Mouse (Mus musculus) stomach, embryonic 14.5 days (tissue): Measurements from ENCODE around the gene Gnai2. TPM values are rescaled to one million over a fixed set of nuclear protein-coding genes. Genes with fewer than 3 reads are reported as not detected.
A peak's percentile ranks its signal among the peaks of the same experiment; 100 is the strongest.

Experiments
- ATAC-seq: fragments of 200-750 bp; cut with Nextera tagmentation; 2 replicates; pipeline ENCODE4 v1.8.0; 2017; ENCODE audit warnings: low read depth, moderate TSS enrichment; ENCODE audit not compliant: insufficient number of reproducible peaks, insufficient read depth, low FRiP score
- H3K27ac ChIP-seq: fragments of 300-500 bp; sonication (generic); 2 replicates; pipeline ENCODE4 v1.5.1; 2014; ENCODE audit warnings: mild to moderate bottlenecking, low read length, moderate library complexity, mixed read lengths
- H3K27me3 ChIP-seq: fragments of 300-500 bp; sonication (generic); 2 replicates; pipeline ENCODE4 v1.6.1; 2014; ENCODE audit warnings: low read length, control low read depth, mixed read lengths; ENCODE audit not compliant: control insufficient read depth, insufficient read depth
- H3K36me3 ChIP-seq: fragments of 300-500 bp; sonication (generic); 2 replicates; pipeline ENCODE4 v1.6.1; 2014; ENCODE audit warnings: mild to moderate bottlenecking, control low read depth, low read length, moderate library complexity, mixed read lengths; ENCODE audit not compliant: control insufficient read depth, insufficient read depth
- H3K4me1 ChIP-seq: fragments of 300-500 bp; sonication (generic); 2 replicates; pipeline ENCODE4 v1.6.1; 2014; ENCODE audit warnings: low read length, control low read depth, mixed read lengths; ENCODE audit not compliant: control insufficient read depth, insufficient read depth
- H3K4me2 ChIP-seq: fragments of 300-500 bp; sonication (generic); replicated peaks from 2 replicates; pipeline ENCODE4 v1.6.1; 2014; ENCODE audit warnings: low read depth, low read length, control low read depth
- H3K4me3 ChIP-seq: fragments of 300-500 bp; sonication (generic); 2 replicates; pipeline ENCODE4 v1.5.1; 2014; ENCODE audit warnings: low read depth, low read length, control low read depth
- H3K9ac ChIP-seq: fragments of 300-500 bp; sonication (generic); replicated peaks from 2 replicates; pipeline ENCODE4 v1.6.1; 2014; ENCODE audit warnings: low read depth, mild to moderate bottlenecking, control low read depth, low read length, moderate library complexity, mixed read lengths
- H3K9me3 ChIP-seq: fragments of 300-500 bp; sonication (generic); 2 replicates; pipeline ENCODE4 v1.6.1; 2016; ENCODE audit warnings: low read depth, low read length, control low read depth; ENCODE audit not compliant: control insufficient read depth
- WGBS: fragments of 180-500 bp; shearing (Covaris S2); extraction: QIAGEN DNeasy Blood & Tissue Kit; methylation state at CpG from one replicate; pipeline ENCODE4 v1.1.7; 2014; 5-methylcytosine and 5-hydroxymethylcytosine counted together
- polyA plus RNA-seq: library from polyadenylated mRNA; unstranded; fragments of >200 nt; fragmentation: Nextera tagmentation; extraction: Ambion mirVana; gene quantifications from 2 replicates; pipeline ENCODE4 v1.2.1, GENCODE M21; 2014

The Gnai2 gene
- polyA plus RNA-seq, 1 experiment from 2014 or later = 359 TPM

DNA sequence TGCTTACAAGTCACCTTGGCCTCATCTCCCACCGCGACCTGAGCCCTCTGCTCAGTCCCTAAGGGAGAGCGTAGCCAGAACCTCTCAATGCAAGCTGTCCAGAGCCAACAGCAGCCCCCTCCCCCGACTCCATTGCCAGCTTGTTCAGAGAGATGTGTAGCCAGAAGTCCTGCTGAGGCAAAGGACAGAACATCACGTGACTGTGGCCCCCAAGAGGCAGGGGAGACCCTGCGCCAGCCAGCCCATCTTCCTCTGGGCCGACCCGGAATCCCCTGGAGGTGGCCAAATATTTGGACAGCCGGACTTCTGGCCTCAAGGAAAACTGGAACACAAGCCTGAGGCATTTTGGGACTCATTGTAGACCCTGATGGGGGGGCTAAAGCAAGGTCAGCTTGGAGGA, 28.4 kb upstream of the Gnai2 start:
- Histone ChIP-seq H3K27ac (no peak overlapping the region), H3K4me2 (no peak overlapping the region), H3K36me3 (no peaks in the 10 kb centered on the region), H3K27me3 (no peaks in the 10 kb centered on the region), H3K9me3 (no peaks in the 10 kb centered on the region), H3K9ac (no peak overlapping the region), H3K4me1 (peaks cover 17% of the 10 kb centered on the region), H3K4me3 (no peak overlapping the region)
- no peak for ATAC-seq
- WGBS = 66% methylated on average over 9 of the region's 9 CpGs

DNA sequence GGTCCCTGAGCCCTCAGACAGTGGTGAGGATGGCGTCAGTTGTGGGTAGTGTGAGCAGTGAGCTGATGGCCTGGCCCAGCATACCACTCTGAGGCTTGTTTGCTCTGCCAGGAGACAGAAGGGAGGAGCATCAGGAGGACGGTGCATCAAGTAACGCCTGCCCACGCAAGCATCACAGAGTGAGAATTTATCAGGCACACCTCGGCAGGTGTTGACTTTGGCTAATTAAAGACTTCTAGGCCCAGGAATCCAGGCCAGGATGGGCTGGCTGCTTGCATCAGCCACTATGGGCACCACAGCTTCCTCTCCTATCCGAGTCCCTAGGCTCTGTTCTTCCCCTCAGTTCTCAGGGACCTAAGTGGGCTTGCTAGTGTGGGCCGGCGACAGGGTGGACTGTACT, 27.2 kb upstream of the Gnai2 start:
- Histone ChIP-seq H3K4me2 (no peak overlapping the region), H3K27me3 (no peaks in the 10 kb centered on the region), H3K36me3 (no peaks in the 10 kb centered on the region), H3K4me1 (peaks cover 8% of the 10 kb centered on the region), H3K4me3 (no peak overlapping the region), H3K27ac (no peak overlapping the region), H3K9me3 (no peaks in the 10 kb centered on the region), H3K9ac (no peak overlapping the region)
- ATAC-seq = no peak
- 69% methylated on average over 8 of the region's 8 CpGs for WGBS

DNA sequence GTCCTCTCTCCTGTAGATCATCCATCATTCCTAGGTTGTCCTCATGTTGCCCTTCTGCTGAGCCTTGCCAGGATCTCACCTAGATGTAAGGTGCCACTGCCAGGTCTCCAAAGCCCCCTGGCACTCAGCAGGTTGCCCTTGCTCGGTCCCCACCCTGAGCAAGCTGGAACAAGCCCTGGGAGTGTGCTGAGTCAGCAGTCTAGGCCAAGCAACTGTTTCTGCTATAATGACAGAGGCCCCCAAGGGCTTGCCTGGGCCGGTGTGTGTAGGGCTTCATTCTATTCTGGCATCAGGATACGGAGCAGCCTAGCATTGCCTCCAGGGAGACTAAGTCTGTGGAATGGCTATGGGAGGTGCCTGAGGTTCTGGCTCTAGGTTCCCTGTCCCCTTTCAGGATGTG, 25.6 kb upstream of the Gnai2 start:
- no peaks in the 10 kb centered on the region for H3K27me3 ChIP-seq
- H3K4me1 ChIP-seq = no peaks in the 10 kb centered on the region
- H3K27ac ChIP-seq = no peak overlapping the region
- no peaks in the 10 kb centered on the region for H3K36me3 ChIP-seq
- no peaks in the 10 kb centered on the region for H3K9me3 ChIP-seq
- no peak overlapping the region for H3K4me2 ChIP-seq
- no peak for ATAC-seq
- no peak overlapping the region for H3K4me3 ChIP-seq
- 49% methylated on average over 3 of the region's 3 CpGs for WGBS
- H3K9ac ChIP-seq = no peak overlapping the region

DNA sequence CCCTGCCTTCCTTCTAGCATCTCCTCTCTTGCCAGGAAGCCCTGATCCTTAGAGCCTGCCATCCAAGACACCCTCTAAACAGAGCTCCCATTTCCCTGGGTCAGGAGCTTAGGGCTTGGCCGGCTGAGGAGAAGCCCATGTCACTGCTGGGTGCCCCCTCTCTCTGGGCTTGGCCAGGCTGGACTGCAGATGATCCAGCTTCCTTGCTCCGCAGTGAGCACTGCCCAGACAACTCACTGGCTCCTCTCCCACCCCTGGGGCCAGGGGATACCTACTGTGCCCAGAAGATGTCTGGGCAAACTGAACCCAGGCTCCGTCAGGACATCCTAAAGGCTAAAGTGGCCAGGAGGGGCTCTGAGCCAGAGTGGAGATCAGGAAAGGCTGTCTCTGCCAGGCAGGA, 24.8 kb upstream of the Gnai2 start:
- Histone ChIP-seq H3K4me3 (no peak overlapping the region), H3K4me2 (no peak overlapping the region), H3K9me3 (no peaks in the 10 kb centered on the region), H3K27me3 (no peaks in the 10 kb centered on the region), H3K4me1 (no peaks in the 10 kb centered on the region), H3K27ac (peak overlapping the region; percentile 21; the same call in 1 of the 2 replicates), H3K9ac (no peak overlapping the region), H3K36me3 (no peaks in the 10 kb centered on the region)
- no peak for ATAC-seq
- WGBS = 87% methylated on average over 3 of the region's 3 CpGs

DNA sequence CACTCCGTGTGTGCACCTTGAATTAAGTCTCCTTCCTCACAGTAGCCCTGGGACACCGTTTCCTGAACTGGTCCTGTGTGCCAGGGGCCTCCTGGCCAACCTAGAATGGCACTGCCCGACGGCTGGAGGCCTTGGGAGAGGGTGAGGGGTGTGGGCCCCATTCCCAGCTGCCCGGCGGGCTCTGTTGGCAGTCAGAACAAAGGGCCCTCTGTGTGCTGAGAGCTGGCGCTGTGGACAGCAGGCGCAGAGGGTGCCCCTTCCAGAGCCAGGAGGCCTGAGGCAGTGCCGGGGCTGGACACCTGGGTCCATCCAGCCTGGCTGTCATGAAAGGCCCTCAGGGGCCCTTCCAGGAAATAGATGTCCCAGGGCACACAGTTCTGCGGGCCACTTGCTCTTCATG, 24.4 kb upstream of the Gnai2 start:
- no peak overlapping the region for H3K27ac ChIP-seq
- no peak; the same call in 1 of the 2 replicates for ATAC-seq

DNA sequence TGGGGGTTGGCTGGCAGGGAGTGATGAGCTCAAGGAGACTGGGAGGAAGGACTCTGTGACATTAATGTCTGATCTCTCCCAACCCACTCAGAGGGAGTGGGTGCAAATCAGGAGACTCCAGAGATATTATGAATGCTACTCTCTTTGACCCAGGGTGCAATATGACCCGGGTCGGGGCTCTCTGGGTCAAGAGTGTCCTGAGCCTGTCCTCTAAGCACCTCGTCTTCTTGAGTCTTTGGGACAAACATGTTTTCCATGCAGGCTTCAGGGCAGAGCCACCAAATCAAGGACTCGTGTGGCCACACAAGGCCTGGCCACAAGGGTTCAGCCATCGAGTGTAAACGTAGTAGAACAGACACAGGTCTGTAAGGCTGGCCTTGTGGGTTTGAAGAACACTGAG, 22.9 kb upstream of the Gnai2 start:
- H3K9me3 ChIP-seq = no peaks in the 10 kb centered on the region
- no peak overlapping the region for H3K4me3 ChIP-seq
- H3K4me2 ChIP-seq = no peak overlapping the region
- no peaks in the 10 kb centered on the region for H3K36me3 ChIP-seq
- no peaks in the 10 kb centered on the region for H3K4me1 ChIP-seq
- H3K27ac ChIP-seq = no peak overlapping the region
- 80% methylated on average over 6 of the region's 6 CpGs for WGBS
- ATAC-seq = no peak
- H3K9ac ChIP-seq = no peak overlapping the region
- no peaks in the 10 kb centered on the region for H3K27me3 ChIP-seq

More for the DNA sequence above, 24.4 kb upstream of the Gnai2 start:
- Histone ChIP-seq H3K4me1 (no peaks in the 10 kb centered on the region), H3K36me3 (no peaks in the 10 kb centered on the region), H3K4me3 (no peak overlapping the region), H3K27me3 (no peaks in the 10 kb centered on the region), H3K4me2 (no peak overlapping the region), H3K9me3 (no peaks in the 10 kb centered on the region), H3K9ac (no peak overlapping the region)
- 83% methylated on average over 10 of the region's 10 CpGs for WGBS

DNA sequence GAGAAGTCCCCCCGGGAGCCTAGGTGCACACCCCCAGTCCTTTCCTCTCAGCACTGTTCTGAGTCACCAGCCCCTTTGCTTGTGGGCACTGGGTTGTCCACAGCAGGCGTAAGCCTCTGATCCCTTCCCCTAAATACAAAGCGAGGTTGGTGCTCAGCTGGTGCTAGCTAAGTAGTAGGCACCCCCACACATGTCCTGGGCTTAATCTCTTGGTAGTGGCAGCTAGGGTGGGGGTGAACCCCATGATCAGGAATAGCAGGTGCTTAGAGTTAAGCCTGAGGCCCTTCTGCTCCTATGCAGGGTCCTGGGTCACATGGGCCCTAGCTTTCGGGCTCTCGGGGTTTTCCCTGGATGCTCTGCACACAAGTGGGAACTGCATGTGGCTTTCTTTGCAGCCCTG, 22.0 kb upstream of the Gnai2 start:
- Histone ChIP-seq H3K36me3 (no peaks in the 10 kb centered on the region), H3K9me3 (no peaks in the 10 kb centered on the region), H3K4me1 (no peaks in the 10 kb centered on the region), H3K27ac (no peak overlapping the region), H3K9ac (no peak overlapping the region), H3K4me2 (no peak overlapping the region), H3K4me3 (no peak overlapping the region), H3K27me3 (no peaks in the 10 kb centered on the region)
- 90% methylated on average over 5 of the region's 5 CpGs for WGBS
- ATAC-seq = no peak

DNA sequence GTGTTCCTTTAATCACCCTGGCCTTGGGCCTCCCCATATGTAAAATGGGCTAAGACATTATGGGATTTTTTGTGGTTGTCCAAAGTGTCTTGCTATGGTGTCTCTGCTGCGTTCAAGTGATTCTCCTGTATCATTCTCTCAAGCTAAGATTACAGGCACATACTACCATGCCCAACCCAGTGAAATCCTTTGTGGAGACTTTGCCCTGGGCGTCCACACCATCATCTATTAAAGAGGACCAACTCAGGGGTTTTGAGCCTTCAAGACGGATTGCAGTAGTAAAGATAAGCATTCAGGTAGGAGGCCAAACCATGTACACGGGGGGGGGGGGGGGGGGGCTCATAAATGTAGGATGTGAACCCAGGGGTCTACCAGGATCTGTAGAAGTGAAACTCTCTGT, 19.4 kb upstream of the Gnai2 start:
- Histone ChIP-seq H3K9me3 (no peaks in the 10 kb centered on the region), H3K4me2 (no peak overlapping the region), H3K27me3 (no peaks in the 10 kb centered on the region), H3K36me3 (no peaks in the 10 kb centered on the region), H3K27ac (no peak overlapping the region), H3K9ac (no peak overlapping the region), H3K4me3 (no peak overlapping the region), H3K4me1 (peaks cover 7% of the 10 kb centered on the region; the same call in 1 of the 2 replicates)
- no peak for ATAC-seq
- 65% methylated on average over 4 of the region's 4 CpGs for WGBS

DNA sequence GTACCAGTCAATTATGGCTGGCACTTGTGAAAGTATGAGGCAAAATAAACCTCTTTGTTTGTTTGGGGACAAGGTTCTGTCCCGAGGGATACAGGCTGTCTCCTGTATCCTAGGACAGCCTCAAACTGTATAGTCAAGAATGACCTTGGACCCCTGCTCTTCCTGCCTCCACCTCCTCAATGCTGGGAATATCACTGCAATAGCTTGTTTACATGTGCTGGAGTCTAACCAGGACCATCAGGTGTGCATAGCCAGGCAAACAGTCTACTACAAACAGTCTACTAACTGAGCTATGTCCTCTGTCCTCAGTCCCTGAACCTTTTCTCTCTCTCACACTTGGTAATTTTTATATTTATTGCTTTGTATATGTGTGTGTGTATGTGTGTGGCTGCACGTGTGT, 18.3 kb upstream of the Gnai2 start:
- no peak for ATAC-seq
- Histone ChIP-seq H3K4me2 (no peak overlapping the region), H3K4me3 (no peak overlapping the region), H3K27me3 (no peaks in the 10 kb centered on the region), H3K36me3 (no peaks in the 10 kb centered on the region), H3K27ac (no peak overlapping the region), H3K4me1 (peaks cover 7% of the 10 kb centered on the region; the same call in 1 of the 2 replicates), H3K9me3 (no peaks in the 10 kb centered on the region), H3K9ac (no peak overlapping the region)
- WGBS = 76% methylated on average over 2 of the region's 2 CpGs
